Mouse (Mus musculus) liver, embryonic 13.5 days (tissue): ENCODE data around the gene Ccdc69. TPM values are rescaled to one million over a fixed set of nuclear protein-coding genes. Genes with fewer than 3 reads are reported as not detected.

Experiments used
- ATAC-seq: fragments of 200-750 bp; cut with Nextera tagmentation; 2 replicates; pipeline ENCODE4 v1.8.0; 2017; ENCODE audit warnings: low read depth, mild to moderate bottlenecking, moderate number of reproducible peaks, moderate library complexity
- DNase-seq: peaks from one replicate; pipeline ENCODE4 v3.0.0; 2022
- H3K27ac ChIP-seq: fragments of 300-500 bp; sonication (generic); 2 replicates; pipeline ENCODE4 v1.5.1; 2015; ENCODE audit warnings: moderate library complexity, mild to moderate bottlenecking, inconsistent platforms
- H3K27me3 ChIP-seq: fragments of 300-500 bp; sonication (generic); 2 replicates; pipeline ENCODE4 v1.6.1; 2015; ENCODE audit warnings: mild to moderate bottlenecking, inconsistent platforms
- H3K36me3 ChIP-seq: fragments of 300-500 bp; sonication (generic); 2 replicates; pipeline ENCODE4 v1.6.1; 2015; ENCODE audit warnings: mild to moderate bottlenecking, inconsistent platforms
- H3K4me1 ChIP-seq: fragments of 300-500 bp; sonication (generic); replicated peaks from 2 replicates; pipeline ENCODE4 v1.6.1; 2015; ENCODE audit warnings: inconsistent platforms
- H3K4me2 ChIP-seq: fragments of 300-500 bp; sonication (generic); 2 replicates; pipeline ENCODE4 v1.6.1; 2015; ENCODE audit warnings: inconsistent platforms, mild to moderate bottlenecking, moderate library complexity
- H3K4me3 ChIP-seq: fragments of 300-500 bp; sonication (generic); replicated peaks from 2 replicates; pipeline ENCODE4 v1.5.1; 2015; ENCODE audit warnings: mild to moderate bottlenecking, inconsistent platforms
- H3K9ac ChIP-seq: fragments of 300-500 bp; sonication (generic); 2 replicates; pipeline ENCODE4 v1.6.1; 2015; ENCODE audit warnings: mild to moderate bottlenecking, inconsistent platforms
- H3K9me3 ChIP-seq: fragments of 300-500 bp; sonication (generic); replicated peaks from 2 replicates; pipeline ENCODE4 v1.6.1; 2016; ENCODE audit warnings: inconsistent platforms
- WGBS: fragments of 180-500 bp; shearing (Covaris S2); methylation state at CpG from one replicate; pipeline ENCODE4 v1.1.7; 2015; ENCODE audit not compliant: insufficient replicate concordance; 5-methylcytosine and 5-hydroxymethylcytosine counted together
- polyA plus RNA-seq: library from polyadenylated mRNA; unstranded; fragments of >200 nt; fragmentation: Nextera tagmentation; extraction: Ambion mirVana; gene quantifications from 2 replicates; pipeline ENCODE4 v1.2.1, GENCODE M21; 2015

Ccdc69 gene
- polyA plus RNA-seq, 1 experiment from 2014 or later: 1.1 TPM

- Histone ChIP-seq H3K9ac (no peak overlapping the region), H3K4me1 (no peaks in the 10 kb centered on the region), H3K4me2 (no peak overlapping the region), H3K27me3 (no peaks in the 10 kb centered on the region), H3K9me3 (0 out of 2 replicates have a peak, but pooled peaks cover 2% of the 10 kb centered on the region), H3K27ac (no peak overlapping the region), H3K36me3 (peaks cover 61% of the 10 kb centered on the region), H3K4me3 (no peak overlapping the region)
- no peak for ATAC-seq
- DNase-seq: no peak
- WGBS: 51% methylated on average over 7 of the region's 7 CpGs
Measured at GRCm38 (mm10) chr11:55004970-55005502, 72.9 kb downstream of the Ccdc69 start.

Other genes starting within 250 kb of the Ccdc69 start
- gene Lyrm7, start 217.2 kb downstream of the Ccdc69 start, polyA plus RNA-seq: 5.6 and 6.9 TPM in 2 replicates
- gene Hint1, start 211.7 kb downstream of the Ccdc69 start, polyA plus RNA-seq: 519 and 540 TPM in 2 replicates
- gene Gpx3, start 175.7 kb downstream of the Ccdc69 start, polyA plus RNA-seq: 20.9 and 26.3 TPM in 2 replicates
- 5.1 and 5.8 TPM in 2 replicates for gene Tnip1, start 115.2 kb downstream of the Ccdc69 start, polyA plus RNA-seq
- gene Anxa6, start 44.7 kb downstream of the Ccdc69 start, polyA plus RNA-seq: 45.3 and 50.2 TPM in 2 replicates
- 9.6 and 10.6 TPM in 2 replicates for gene Gm2a, start 20.0 kb upstream of the Ccdc69 start, polyA plus RNA-seq
- gene Slc36a3, start 73.6 kb upstream of the Ccdc69 start, polyA plus RNA-seq: not detected in 2 replicates
- 9.2 and 10.0 TPM in 2 replicates for gene Slc36a2, start 106.9 kb upstream of the Ccdc69 start, polyA plus RNA-seq
- 1.4 and 1.8 TPM in 2 replicates for gene Slc36a1, start 126.2 kb upstream of the Ccdc69 start, polyA plus RNA-seq